Mouse (Mus musculus) stomach, embryonic 16.5 days (tissue): Measurements from ENCODE around the gene Mns1. TPM values are rescaled to one million over a fixed set of nuclear protein-coding genes. Genes with fewer than 3 reads are reported as not detected.

ENCODE experiments used
- ATAC-seq: fragments of 200-750 bp; cut with Nextera tagmentation; 2 replicates; pipeline ENCODE4 v1.8.0; 2017; ENCODE audit warnings: moderate number of reproducible peaks, moderate TSS enrichment; ENCODE audit not compliant: insufficient read depth, low FRiP score
- H3K27ac ChIP-seq: fragments of 300-500 bp; sonication (generic); 2 replicates; pipeline ENCODE4 v1.5.1; 2014; ENCODE audit warnings: low read length
- H3K27me3 ChIP-seq: fragments of 300-500 bp; sonication (generic); 2 replicates; pipeline ENCODE4 v1.6.1; 2014; ENCODE audit warnings: low read length, control low read depth, mixed read lengths; ENCODE audit not compliant: control insufficient read depth, insufficient read depth
- H3K36me3 ChIP-seq: fragments of 300-500 bp; sonication (generic); 2 replicates; pipeline ENCODE4 v1.6.1; 2014; ENCODE audit warnings: low read length; ENCODE audit not compliant: control insufficient read depth, insufficient read depth
- H3K4me1 ChIP-seq: fragments of 300-500 bp; sonication (generic); 2 replicates; pipeline ENCODE4 v1.6.1; 2014; ENCODE audit warnings: low read length, control low read depth, mixed read lengths; ENCODE audit not compliant: control insufficient read depth, insufficient read depth
- H3K4me2 ChIP-seq: fragments of 300-500 bp; sonication (generic); 2 replicates; pipeline ENCODE4 v1.6.1; 2014; ENCODE audit warnings: low read depth, low read length, mixed read lengths
- H3K4me3 ChIP-seq: fragments of 300-500 bp; sonication (generic); replicated peaks from 2 replicates; pipeline ENCODE4 v1.5.1; 2014; ENCODE audit warnings: mild to moderate bottlenecking, low read length
- H3K9ac ChIP-seq: fragments of 300-500 bp; sonication (generic); 2 replicates; pipeline ENCODE4 v1.6.1; 2014; ENCODE audit warnings: low read length
- H3K9me3 ChIP-seq: fragments of 300-500 bp; sonication (generic); replicated peaks from 2 replicates; pipeline ENCODE4 v1.6.1; 2016; ENCODE audit warnings: low read length, control low read depth; ENCODE audit not compliant: control insufficient read depth
- WGBS: fragments of 180-500 bp; shearing (Covaris S2); extraction: QIAGEN DNeasy Blood & Tissue Kit; methylation state at CpG from one replicate; pipeline ENCODE4 v1.1.7; 2014; 5-methylcytosine and 5-hydroxymethylcytosine counted together
- polyA plus RNA-seq: library from polyadenylated mRNA; unstranded; fragments of >200 nt; fragmentation: Nextera tagmentation; extraction: Ambion mirVana; gene quantifications from 2 replicates; pipeline ENCODE4 v1.2.1, GENCODE M21; 2015

Gene Mns1
- polyA plus RNA-seq, 1 experiment from 2014 or later, result 23.8 TPM

DNA sequence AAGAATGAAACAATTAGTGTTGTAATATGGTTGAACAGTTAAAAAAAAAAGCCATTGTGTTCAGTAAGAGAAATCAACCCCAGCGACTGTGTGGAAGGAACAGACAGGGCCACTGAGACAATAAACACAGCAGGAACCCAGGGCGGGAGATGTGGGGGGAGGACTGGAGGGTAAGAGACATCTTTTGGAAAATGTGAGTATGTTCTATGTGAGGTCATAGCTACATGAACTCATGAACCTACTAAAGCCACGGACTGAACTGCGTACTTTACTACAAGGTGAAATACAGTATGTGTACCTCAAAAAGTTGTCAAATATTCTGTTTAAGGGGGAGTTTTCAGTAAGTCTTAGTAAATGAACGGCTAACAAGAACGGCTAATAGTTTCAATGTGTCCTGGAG, 39.5 kb downstream of the Mns1 start:
- H3K9me3 ChIP-seq, result no peaks in the 10 kb centered on the region
- no peak overlapping the region for H3K4me3 ChIP-seq
- H3K36me3 ChIP-seq, result no peaks in the 10 kb centered on the region
- H3K9ac ChIP-seq, result no peak overlapping the region
- no peak overlapping the region for H3K27ac ChIP-seq
- H3K27me3 ChIP-seq, result no peaks in the 10 kb centered on the region
- H3K4me2 ChIP-seq, result no peak overlapping the region
- 77% methylated on average over 6 of the region's 6 CpGs for WGBS
- no peaks in the 10 kb centered on the region for H3K4me1 ChIP-seq
- ATAC-seq, result no peak

GRCm38 (mm10) chr9:72479276-72479675, 41.5 kb downstream of the Mns1 start:
- no peak overlapping the region for H3K4me3 ChIP-seq
- H3K4me2 ChIP-seq, result no peak overlapping the region
- no peak for ATAC-seq
- H3K27ac ChIP-seq, result no peak overlapping the region
- H3K36me3 ChIP-seq, result no peaks in the 10 kb centered on the region
- H3K27me3 ChIP-seq, result no peaks in the 10 kb centered on the region
- H3K9me3 ChIP-seq, result no peaks in the 10 kb centered on the region
- H3K4me1 ChIP-seq, result no peaks in the 10 kb centered on the region
- no peak overlapping the region for H3K9ac ChIP-seq
- 82% methylated on average over 1 of the region's 1 CpGs for whole genome bisulfite sequencing

DNA sequence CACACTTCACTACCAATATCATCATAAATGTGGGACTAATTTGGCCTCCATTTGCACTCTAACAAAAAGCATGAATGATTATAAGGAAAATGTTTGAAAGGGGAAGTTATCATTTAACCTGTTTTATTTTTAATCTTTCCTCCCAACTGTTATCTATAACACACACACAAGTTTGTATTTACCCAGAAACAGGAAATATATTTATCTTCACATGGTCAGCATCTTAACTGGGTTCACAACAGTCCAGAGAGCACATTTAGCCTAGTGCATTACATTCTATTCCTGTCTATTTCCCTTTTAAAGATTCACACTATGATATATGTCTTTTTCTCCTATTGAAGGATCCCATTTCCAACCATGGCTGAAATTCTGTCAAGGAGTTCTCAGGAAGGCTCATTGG, 50.7 kb downstream of the Mns1 start:
- peaks cover 6% of the 10 kb centered on the region for H3K4me1 ChIP-seq
- no peak overlapping the region for H3K4me3 ChIP-seq
- no peak overlapping the region for H3K9ac ChIP-seq
- no peak overlapping the region for H3K4me2 ChIP-seq
- no peak for ATAC-seq
- H3K27me3 ChIP-seq, result no peaks in the 10 kb centered on the region
- no peaks in the 10 kb centered on the region for H3K9me3 ChIP-seq
- no peak overlapping the region for H3K27ac ChIP-seq
- H3K36me3 ChIP-seq, result no peaks in the 10 kb centered on the region; the same call in 1 of the 2 replicates

DNA sequence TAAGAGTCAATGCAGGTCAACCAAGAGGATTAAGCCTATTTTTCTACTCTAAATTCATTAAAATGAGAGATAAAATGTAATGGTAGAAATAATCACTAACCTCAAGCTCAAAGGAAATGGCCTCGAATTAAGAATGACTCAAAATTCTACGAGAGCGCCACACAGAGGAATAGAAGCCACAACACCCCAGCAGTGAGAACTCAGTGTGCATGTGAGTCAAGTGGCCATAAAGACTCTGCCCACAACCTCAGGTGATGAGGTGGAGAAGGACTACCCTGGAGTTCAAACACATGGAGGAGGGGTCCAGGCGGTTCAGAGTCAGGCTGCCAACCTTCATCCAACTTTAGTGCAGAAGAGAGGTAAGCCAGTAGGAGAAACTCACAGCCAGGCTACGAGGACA, 51.3 kb downstream of the Mns1 start:
- no peaks in the 10 kb centered on the region; the same call in 1 of the 2 replicates for H3K36me3 ChIP-seq
- 96% methylated on average over 5 of the region's 5 CpGs for WGBS
- no peak for ATAC-seq

DNA sequence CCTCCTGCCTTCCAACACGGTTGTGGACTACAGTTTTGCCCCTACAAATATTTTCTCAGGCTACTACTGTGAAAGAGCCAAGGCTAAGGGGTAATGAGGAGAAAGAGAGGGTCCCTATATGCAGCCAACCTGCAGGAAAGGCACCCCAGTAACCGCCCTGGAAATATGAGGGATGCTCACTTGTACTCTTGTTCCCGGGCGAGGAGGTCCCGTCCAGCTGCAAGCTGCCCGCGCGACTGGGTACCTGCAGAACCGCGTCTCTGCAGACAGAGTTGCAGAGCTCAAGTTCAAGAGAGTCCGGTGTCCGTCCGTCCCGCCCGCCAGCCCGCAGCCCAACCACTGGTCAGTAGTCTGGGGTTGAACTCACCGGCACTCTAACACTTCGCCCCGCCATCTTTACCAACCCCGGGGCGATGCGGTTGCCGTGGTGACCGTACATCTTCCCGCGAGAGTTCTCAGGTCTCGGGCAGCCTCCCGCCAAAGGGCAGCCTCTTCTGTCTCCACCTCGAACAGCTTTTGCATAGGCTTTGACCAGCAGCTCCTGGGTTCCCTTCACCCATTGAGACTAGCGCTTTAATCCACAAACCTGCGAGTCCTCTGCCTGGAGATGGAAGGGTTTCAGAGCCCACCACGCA, 53.9 kb downstream of the Mns1 start:
- peaks cover 6% of the 10 kb centered on the region for H3K4me1 ChIP-seq
- no peaks in the 10 kb centered on the region for H3K9me3 ChIP-seq
- no peaks in the 10 kb centered on the region for H3K27me3 ChIP-seq
- WGBS, result under 1% methylated on average over 32 of the region's 32 CpGs
- peak overlapping the region; percentile 85 for H3K9ac ChIP-seq
- H3K4me2 ChIP-seq, result peak overlapping the region; percentile 81
- peak overlapping the region; percentile 85 for H3K4me3 ChIP-seq
- peak overlapping the region; percentile 83 for H3K27ac ChIP-seq
- ATAC-seq, result peak; percentile 94
- no peaks in the 10 kb centered on the region for H3K36me3 ChIP-seq

More for the DNA sequence above, 51.3 kb downstream of the Mns1 start:
- H3K4me1 ChIP-seq, result peaks cover 6% of the 10 kb centered on the region
- no peaks in the 10 kb centered on the region for H3K27me3 ChIP-seq
- H3K9ac ChIP-seq, result no peak overlapping the region
- no peak overlapping the region for H3K4me3 ChIP-seq
- no peak overlapping the region for H3K27ac ChIP-seq
- H3K4me2 ChIP-seq, result no peak overlapping the region
- no peaks in the 10 kb centered on the region for H3K9me3 ChIP-seq

- peak; percentile 16; the same call in 1 of the 2 replicates for ATAC-seq
- peaks cover 6% of the 10 kb centered on the region for H3K4me1 ChIP-seq
- H3K9ac ChIP-seq, result peak within 1 kb of the TSS; percentile 85
- no peaks in the 10 kb centered on the region for H3K36me3 ChIP-seq
- peak within 1 kb of the TSS; percentile 85 for H3K4me3 ChIP-seq
- H3K4me2 ChIP-seq, result peak within 1 kb of the TSS; percentile 81
- no peaks in the 10 kb centered on the region for H3K27me3 ChIP-seq
- H3K27ac ChIP-seq, result peak within 1 kb of the TSS; percentile 83
- no peaks in the 10 kb centered on the region for H3K9me3 ChIP-seq
- 7% methylated on average over 6 of the region's 6 CpGs for WGBS
Observed at GRCm38 (mm10) chr9:72492194-72492565, 54.4 kb downstream of the Mns1 start, which contains the start of gene Tex9. TSS of gene Tex9 (minus strand) at chr9:72492212.

DNA sequence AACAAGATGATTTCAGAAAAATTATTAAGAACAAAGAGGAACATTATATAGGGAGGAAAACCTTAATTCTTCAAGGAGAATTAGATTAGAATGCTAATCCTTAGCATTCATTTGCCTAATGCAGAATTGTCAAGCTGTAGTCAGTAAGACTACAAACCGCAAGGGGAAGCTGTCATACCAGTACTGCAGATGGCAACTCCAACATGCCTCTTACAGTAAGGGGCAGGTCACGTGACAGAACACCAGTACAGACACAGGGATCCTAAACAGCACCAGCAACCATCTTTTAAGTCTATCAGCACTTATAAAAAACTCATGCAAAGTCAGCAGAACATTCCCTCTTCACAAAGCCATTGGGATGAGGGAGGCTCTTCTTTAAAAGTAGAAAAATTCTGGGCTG, 55.7 kb downstream of the Mns1 start:
- no peak overlapping the region for H3K27ac ChIP-seq
- H3K4me2 ChIP-seq, result no peak overlapping the region
- ATAC-seq, result no peak
- no peaks in the 10 kb centered on the region for H3K27me3 ChIP-seq
- 89% methylated on average over 2 of the region's 2 CpGs for WGBS
- no peaks in the 10 kb centered on the region for H3K9me3 ChIP-seq
- H3K4me3 ChIP-seq, result no peak overlapping the region
- H3K9ac ChIP-seq, result no peak overlapping the region
- H3K36me3 ChIP-seq, result no peaks in the 10 kb centered on the region
- H3K4me1 ChIP-seq, result peaks cover 6% of the 10 kb centered on the region

- H3K27me3 ChIP-seq, result no peaks in the 10 kb centered on the region
- H3K36me3 ChIP-seq, result no peaks in the 10 kb centered on the region
- ATAC-seq, result no peak
- no peak overlapping the region for H3K4me3 ChIP-seq
- H3K9ac ChIP-seq, result no peak overlapping the region
- 79% methylated on average over 3 of the region's 3 CpGs for WGBS
- no peaks in the 10 kb centered on the region for H3K9me3 ChIP-seq
- H3K4me2 ChIP-seq, result no peak overlapping the region
- peaks cover 6% of the 10 kb centered on the region for H3K4me1 ChIP-seq
- no peak overlapping the region for H3K27ac ChIP-seq
Observed at GRCm38 (mm10) chr9:72493984-72494685, 56.3 kb downstream of the Mns1 start.

DNA sequence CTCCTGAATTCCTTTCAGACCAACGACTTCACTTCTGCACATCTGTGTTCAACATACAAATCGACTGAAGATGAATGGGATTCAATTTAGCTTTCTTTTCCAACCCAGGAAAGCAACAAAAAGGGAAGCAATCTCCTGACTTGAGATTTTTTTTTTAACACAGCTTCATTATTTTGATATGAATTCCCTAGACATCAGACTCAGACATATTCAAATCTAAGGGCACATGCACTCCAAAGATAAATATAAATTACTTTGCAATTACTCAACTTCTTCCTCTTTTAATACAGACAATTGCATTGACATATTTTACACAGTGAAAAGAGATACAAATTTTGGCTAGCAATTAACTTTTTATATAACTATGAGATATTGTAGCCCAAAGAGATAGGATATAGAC, 58.9 kb downstream of the Mns1 start:
- no peak overlapping the region for H3K4me3 ChIP-seq
- H3K4me1 ChIP-seq, result peaks cover 3% of the 10 kb centered on the region; the same call in 1 of the 2 replicates
- H3K27ac ChIP-seq, result no peak overlapping the region
- H3K36me3 ChIP-seq, result no peaks in the 10 kb centered on the region
- WGBS, result 52% methylated on average over 2 of the region's 2 CpGs
- no peak overlapping the region for H3K9ac ChIP-seq
- no peaks in the 10 kb centered on the region for H3K27me3 ChIP-seq
- no peaks in the 10 kb centered on the region for H3K9me3 ChIP-seq
- H3K4me2 ChIP-seq, result no peak overlapping the region
- ATAC-seq, result no peak
